Mouse (Mus musculus) midbrain, embryonic 15.5 days (tissue): ENCODE data around the gene Gng13. TPM values are rescaled to one million over a fixed set of nuclear protein-coding genes. Genes with fewer than 3 reads are reported as not detected.

Source experiments
- ATAC-seq: fragments of 200-750 bp; cut with Nextera tagmentation; replicated peaks from 2 replicates; pipeline ENCODE4 v1.8.0; 2017; ENCODE audit warnings: moderate TSS enrichment
- H3K27ac ChIP-seq: fragments of 300-500 bp; sonication (generic); 2 replicates; pipeline ENCODE4 v1.5.1; 2015; ENCODE audit warnings: mild to moderate bottlenecking, inconsistent platforms
- H3K27me3 ChIP-seq: fragments of 300-500 bp; sonication (generic); replicated peaks from 2 replicates; pipeline ENCODE4 v1.6.1; 2015; ENCODE audit warnings: inconsistent platforms
- H3K36me3 ChIP-seq: fragments of 300-500 bp; sonication (generic); replicated peaks from 2 replicates; pipeline ENCODE4 v1.6.1; 2015; ENCODE audit warnings: inconsistent platforms
- H3K4me1 ChIP-seq: fragments of 300-500 bp; sonication (generic); 2 replicates; pipeline ENCODE4 v1.6.1; 2015; ENCODE audit warnings: inconsistent platforms
- H3K4me2 ChIP-seq: fragments of 300-500 bp; sonication (generic); 2 replicates; pipeline ENCODE4 v1.6.1; 2015; ENCODE audit warnings: inconsistent platforms, mild to moderate bottlenecking, moderate library complexity
- H3K4me3 ChIP-seq: fragments of 300-500 bp; sonication (generic); 2 replicates; pipeline ENCODE4 v1.5.1; 2015; ENCODE audit warnings: mild to moderate bottlenecking, inconsistent platforms
- H3K9ac ChIP-seq: fragments of 300-500 bp; sonication (generic); 2 replicates; pipeline ENCODE4 v1.6.1; 2015; ENCODE audit warnings: mild to moderate bottlenecking, inconsistent platforms
- H3K9me3 ChIP-seq: fragments of 300-500 bp; sonication (generic); 2 replicates; pipeline ENCODE4 v1.6.1; 2016; ENCODE audit warnings: inconsistent platforms
- WGBS: fragments of 180-500 bp; shearing (Covaris S2); methylation state at CpG from one replicate; pipeline ENCODE4 v1.1.7; 2015; ENCODE audit warnings: mixed read lengths; 5-methylcytosine and 5-hydroxymethylcytosine counted together
- microRNA-seq: library from miRNA; unstranded; fragments of <30 nt; microRNA quantifications from one replicate; pipeline ENCODE4, GENCODE M21; 2016
- polyA plus RNA-seq: library from polyadenylated mRNA; unstranded; fragments of >200 nt; fragmentation: Nextera tagmentation; extraction: Ambion mirVana; gene quantifications from 2 replicates; pipeline ENCODE4 v1.2.1, GENCODE M21; 2015

Gng13 gene
- polyA plus RNA-seq, 1 experiment from 2014 or later = 3.5 TPM

DNA sequence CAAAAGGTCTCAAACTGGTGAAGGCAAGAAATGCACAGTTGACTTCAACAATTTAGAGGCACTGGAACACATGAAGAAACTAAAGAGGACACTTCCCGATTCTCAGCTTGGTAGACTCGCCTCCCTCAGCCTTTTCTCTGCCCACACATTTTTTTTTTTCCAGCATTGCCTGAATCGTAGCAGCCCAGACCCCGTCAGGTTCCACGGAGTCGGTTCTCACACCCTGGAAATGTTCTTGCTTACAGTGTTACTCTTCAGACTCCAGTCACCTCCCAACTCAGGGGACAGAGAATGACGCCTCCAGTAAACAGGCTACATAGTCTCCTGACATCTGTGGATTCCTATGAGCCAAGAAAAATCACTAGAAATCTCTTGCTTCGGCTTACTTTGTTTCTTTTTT is 43.2 kb downstream of the Gng13 start:
- Histone ChIP-seq H3K27ac (no peak overlapping the region), H3K27me3 (no peaks in the 10 kb centered on the region; the same call in 1 of the 2 replicates), H3K9ac (no peak overlapping the region), H3K4me3 (no peak overlapping the region), H3K36me3 (no peaks in the 10 kb centered on the region), H3K4me1 (no peaks in the 10 kb centered on the region), H3K9me3 (no peaks in the 10 kb centered on the region), H3K4me2 (no peak overlapping the region)
- 77% methylated on average over 8 of the region's 8 CpGs for WGBS
- ATAC-seq = no peak

DNA sequence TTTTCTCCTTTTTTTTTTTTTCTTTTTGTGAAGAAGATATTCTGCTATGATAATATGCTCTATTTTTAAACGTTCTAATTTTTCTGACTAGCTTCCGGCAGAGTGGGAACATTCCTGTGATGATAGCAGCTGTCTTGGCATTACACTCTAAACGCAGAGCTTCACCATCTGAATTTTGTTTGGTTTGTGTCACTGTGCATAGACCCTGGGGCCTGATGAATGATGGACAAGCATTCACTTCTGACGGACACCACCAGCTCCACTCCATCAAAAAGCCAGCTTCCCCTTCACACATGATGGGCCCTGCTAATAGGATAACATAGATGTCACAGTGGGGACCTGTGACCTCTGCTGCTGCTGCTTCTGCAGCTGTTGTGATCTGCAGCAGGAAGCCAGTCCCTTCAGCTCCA is 44.6 kb downstream of the Gng13 start:
- Histone ChIP-seq H3K9me3 (no peaks in the 10 kb centered on the region), H3K36me3 (no peaks in the 10 kb centered on the region), H3K4me3 (no peak overlapping the region), H3K27ac (no peak overlapping the region), H3K9ac (no peak overlapping the region), H3K4me2 (no peak overlapping the region), H3K4me1 (no peaks in the 10 kb centered on the region), H3K27me3 (no peaks in the 10 kb centered on the region; the same call in 1 of the 2 replicates)
- 36% methylated on average over 4 of the region's 4 CpGs for WGBS
- ATAC-seq = no peak

DNA sequence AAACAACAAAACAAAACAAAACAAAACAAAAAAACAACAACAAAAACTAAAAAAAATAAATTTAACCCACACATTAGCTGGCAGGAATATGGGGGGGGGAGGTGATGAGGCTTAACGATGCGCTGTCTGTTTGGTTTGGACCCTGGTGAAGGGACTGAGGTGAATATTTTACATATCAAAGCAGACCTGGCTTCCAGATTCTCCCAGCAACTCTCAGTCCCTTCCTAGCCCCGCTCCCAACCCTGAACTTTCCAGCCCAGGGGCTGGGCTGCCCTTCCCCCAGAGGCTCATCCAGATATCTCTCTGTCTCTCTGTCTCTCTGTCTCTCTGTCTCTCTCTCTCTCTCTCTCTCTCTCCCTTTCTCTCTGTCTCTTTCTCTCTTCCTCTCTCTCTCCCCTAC is 45.6 kb downstream of the Gng13 start:
- no peak for ATAC-seq
- WGBS = 37% methylated on average over 3 of the region's 3 CpGs
- no peak overlapping the region for H3K27ac ChIP-seq

DNA sequence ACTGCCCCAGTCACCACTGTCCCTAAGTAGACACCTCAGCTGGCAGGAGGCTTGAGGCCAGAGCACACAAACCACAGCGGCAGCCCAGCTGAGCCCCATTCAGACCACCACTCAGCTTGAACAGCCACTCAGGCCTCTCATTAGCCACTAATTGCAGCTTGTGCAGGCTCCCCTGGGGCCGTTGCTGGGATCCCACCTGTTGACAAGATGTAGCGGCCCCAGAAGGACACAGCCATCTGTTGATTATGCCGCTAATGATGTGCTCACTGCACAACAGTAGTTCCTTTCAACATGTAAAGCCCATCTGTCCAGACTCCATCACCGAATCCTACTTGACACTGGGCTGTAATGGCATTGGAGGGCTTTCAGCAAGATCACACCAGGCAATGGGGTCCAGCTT is 48.9 kb downstream of the Gng13 start:
- WGBS = 48% methylated on average over 5 of the region's 5 CpGs
- H3K4me3 ChIP-seq = no peak overlapping the region
- H3K27me3 ChIP-seq = peaks cover 3% of the 10 kb centered on the region; the same call in 1 of the 2 replicates
- no peak overlapping the region for H3K4me2 ChIP-seq
- no peaks in the 10 kb centered on the region for H3K4me1 ChIP-seq
- H3K36me3 ChIP-seq = no peaks in the 10 kb centered on the region
- no peak overlapping the region for H3K27ac ChIP-seq
- ATAC-seq = no peak
- no peaks in the 10 kb centered on the region for H3K9me3 ChIP-seq
- no peak overlapping the region for H3K9ac ChIP-seq

More for the DNA sequence above, 45.6 kb downstream of the Gng13 start:
- H3K27me3 ChIP-seq = peaks cover 3% of the 10 kb centered on the region; the same call in 1 of the 2 replicates
- no peak overlapping the region for H3K9ac ChIP-seq
- H3K4me2 ChIP-seq = no peak overlapping the region
- no peaks in the 10 kb centered on the region for H3K9me3 ChIP-seq
- no peaks in the 10 kb centered on the region for H3K36me3 ChIP-seq
- no peaks in the 10 kb centered on the region for H3K4me1 ChIP-seq
- no peak overlapping the region for H3K4me3 ChIP-seq

Small RNA genes within 50 kb of the gene (microRNA-seq; reads per million reads assigned to microRNA genes)
- not detected for gene Gm25083

Other genes with a start within 250 kb of the Gng13 start
- 0.32 and 0.98 TPM in 2 replicates for gene Sstr5, start 219.9 kb upstream of the Gng13 start, polyA plus RNA-seq
- gene Sox8, start 146.5 kb upstream of the Gng13 start, polyA plus RNA-seq = 10.7 and 15.2 TPM in 2 replicates
- 23.2 and 24.9 TPM in 2 replicates for gene Lmf1, start 138.1 kb upstream of the Gng13 start, polyA plus RNA-seq
- gene Chtf18, start 10.2 kb downstream of the Gng13 start, polyA plus RNA-seq = 5.7 and 6.3 TPM in 2 replicates
- gene Rpusd1, start 10.5 kb downstream of the Gng13 start, polyA plus RNA-seq = 27.7 and 30.5 TPM in 2 replicates
- not detected in 2 replicates for gene Mslnl, start 18.9 kb downstream of the Gng13 start, polyA plus RNA-seq
- gene Msln, start 37.2 kb downstream of the Gng13 start, polyA plus RNA-seq = 0.32 and 0.43 TPM in 2 replicates
- 30.3 and 32.6 TPM in 2 replicates for gene Narfl, start 56.6 kb downstream of the Gng13 start, polyA plus RNA-seq
- 160 TPM in 2 replicates for gene Haghl, start 68.5 kb downstream of the Gng13 start, polyA plus RNA-seq
- 0.24 and 0.44 TPM in 2 replicates for gene Ccdc78, start 69.4 kb downstream of the Gng13 start, polyA plus RNA-seq
- 92.6 and 93.7 TPM in 2 replicates for gene Fam173a, start 75.7 kb downstream of the Gng13 start, polyA plus RNA-seq
- 1.3 TPM in 1 of 2 replicates, not detected in the other for gene AC134908.4, start 78.5 kb downstream of the Gng13 start, polyA plus RNA-seq
- 32.6 and 36.3 TPM in 2 replicates for gene Metrn, start 80.0 kb downstream of the Gng13 start, polyA plus RNA-seq
- 50.8 and 50.9 TPM in 2 replicates for gene Fbxl16, start 91.9 kb downstream of the Gng13 start, polyA plus RNA-seq
- 35.2 and 36.7 TPM in 2 replicates for gene Wdr24, start 106.5 kb downstream of the Gng13 start, polyA plus RNA-seq
- 61.9 and 63.0 TPM in 2 replicates for gene Jmjd8, start 111.7 kb downstream of the Gng13 start, polyA plus RNA-seq
- 373 and 381 TPM in 2 replicates for gene Stub1, start 116.2 kb downstream of the Gng13 start, polyA plus RNA-seq
- 54.8 and 57.8 TPM in 2 replicates for gene Rhbdl1, start 120.1 kb downstream of the Gng13 start, polyA plus RNA-seq
- gene Gm20683, start 124.6 kb downstream of the Gng13 start, polyA plus RNA-seq = 14.2 and 14.7 TPM in 2 replicates
- gene Rhot2, start 127.7 kb downstream of the Gng13 start, polyA plus RNA-seq = 17.2 and 18.3 TPM in 2 replicates
- gene Wdr90, start 144.3 kb downstream of the Gng13 start, polyA plus RNA-seq = 19.7 and 23.3 TPM in 2 replicates
- 18.5 and 19.8 TPM in 2 replicates for gene Mcrip2, start 151.6 kb downstream of the Gng13 start, polyA plus RNA-seq
- gene Mettl26, start 157.9 kb downstream of the Gng13 start, polyA plus RNA-seq = 70.5 and 71.1 TPM in 2 replicates
- gene Wfikkn1, start 163.7 kb downstream of the Gng13 start, polyA plus RNA-seq = 0.47 and 0.54 TPM in 2 replicates
- gene Rab40c, start 202.6 kb downstream of the Gng13 start, polyA plus RNA-seq = 56.7 and 57.5 TPM in 2 replicates
- gene Pigq, start 227.8 kb downstream of the Gng13 start, polyA plus RNA-seq = 71.9 and 75.8 TPM in 2 replicates
- gene Nhlrc4, start 227.8 kb downstream of the Gng13 start, polyA plus RNA-seq = 0.73 and 0.80 TPM in 2 replicates
- 3.1 and 6.1 TPM in 2 replicates for gene A930017K11Rik, start 235.4 kb downstream of the Gng13 start, polyA plus RNA-seq